Mouse (Mus musculus): ENCODE measurements around the gene Dnaja3. TPM values are rescaled to one million over a fixed set of nuclear protein-coding genes. Genes with fewer than 3 reads are reported as not detected.

The Dnaja3 gene
- polyA plus RNA-seq (2012; rRNA removed), result 18.3 and 19.7 TPM in 2 replicates

GRCm38 (mm10) chr16:4639831-4640237 is at the start of gene Dnaja3, which contains the start of gene Vasn:
Gene Dnaja3, plus strand, starts transcription at chr16:4639989.
Gene Vasn, plus strand, starts transcription at chr16:4639941.
- TF ChIP-seq POLR2A (IDR thresholded peaks at IDR 0.05; ENCODE audit: control insufficient read depth, extremely low read depth, insufficient read depth, low read length, poor library complexity) (no peak), CTCF (IDR thresholded peaks at IDR 0.05; ENCODE audit: borderline replicate concordance, control insufficient read depth, extremely low read depth, insufficient read depth, low read length, poor library complexity) (no peak)
- Histone ChIP-seq H3K4me1 (replicated peaks; ENCODE audit: control insufficient read depth, insufficient read depth, low read length) (no peaks in the 10 kb centered on the region), H3K36me3 (ENCODE audit: control insufficient read depth, insufficient read depth, low read length) (peaks cover 4% of the 10 kb centered on the region; the same call in 1 of the 2 replicates), H3K27ac (ENCODE audit: control insufficient read depth, insufficient read depth, low read length) (no peak within 1 kb of the TSS), H3K4me3 (ENCODE audit: control insufficient read depth, insufficient read depth, low read length) (0 out of 2 replicates have a peak within 1 kb of the TSS, but pooled peaks have one; percentile 1), H3K27me3 (ENCODE audit: control insufficient read depth, insufficient read depth, low read length) (no peaks in the 10 kb centered on the region)
- WGBS, result 74% methylated on average over 22 of the region's 22 CpGs
- no peak for DNase-seq

- no peak overlapping the region for H3K27ac ChIP-seq (ENCODE audit: control insufficient read depth, insufficient read depth, low read length)
- H3K27me3 ChIP-seq (ENCODE audit: control insufficient read depth, insufficient read depth, low read length), result no peaks in the 10 kb centered on the region; the same call in 1 of the 2 replicates
- DNase-seq, result no peak
- WGBS, result 97% methylated on average over 9 of the region's 9 CpGs
- no peaks in the 10 kb centered on the region for H3K36me3 ChIP-seq (ENCODE audit: control insufficient read depth, insufficient read depth, low read length)
- H3K4me1 ChIP-seq (replicated peaks; ENCODE audit: control insufficient read depth, insufficient read depth, low read length), result peaks cover 27% of the 10 kb centered on the region
- H3K4me3 ChIP-seq (ENCODE audit: control insufficient read depth, insufficient read depth, low read length), result no peak overlapping the region
- TF ChIP-seq CTCF (IDR thresholded peaks at IDR 0.05; ENCODE audit: borderline replicate concordance, control insufficient read depth, extremely low read depth, insufficient read depth, low read length, poor library complexity), result no peak
- TF ChIP-seq POLR2A (IDR thresholded peaks at IDR 0.05; ENCODE audit: control insufficient read depth, extremely low read depth, insufficient read depth, low read length, poor library complexity), result no peak
Measured at GRCm38 (mm10) chr16:4590236-4590635, 49.6 kb upstream of the Dnaja3 start.

DNA sequence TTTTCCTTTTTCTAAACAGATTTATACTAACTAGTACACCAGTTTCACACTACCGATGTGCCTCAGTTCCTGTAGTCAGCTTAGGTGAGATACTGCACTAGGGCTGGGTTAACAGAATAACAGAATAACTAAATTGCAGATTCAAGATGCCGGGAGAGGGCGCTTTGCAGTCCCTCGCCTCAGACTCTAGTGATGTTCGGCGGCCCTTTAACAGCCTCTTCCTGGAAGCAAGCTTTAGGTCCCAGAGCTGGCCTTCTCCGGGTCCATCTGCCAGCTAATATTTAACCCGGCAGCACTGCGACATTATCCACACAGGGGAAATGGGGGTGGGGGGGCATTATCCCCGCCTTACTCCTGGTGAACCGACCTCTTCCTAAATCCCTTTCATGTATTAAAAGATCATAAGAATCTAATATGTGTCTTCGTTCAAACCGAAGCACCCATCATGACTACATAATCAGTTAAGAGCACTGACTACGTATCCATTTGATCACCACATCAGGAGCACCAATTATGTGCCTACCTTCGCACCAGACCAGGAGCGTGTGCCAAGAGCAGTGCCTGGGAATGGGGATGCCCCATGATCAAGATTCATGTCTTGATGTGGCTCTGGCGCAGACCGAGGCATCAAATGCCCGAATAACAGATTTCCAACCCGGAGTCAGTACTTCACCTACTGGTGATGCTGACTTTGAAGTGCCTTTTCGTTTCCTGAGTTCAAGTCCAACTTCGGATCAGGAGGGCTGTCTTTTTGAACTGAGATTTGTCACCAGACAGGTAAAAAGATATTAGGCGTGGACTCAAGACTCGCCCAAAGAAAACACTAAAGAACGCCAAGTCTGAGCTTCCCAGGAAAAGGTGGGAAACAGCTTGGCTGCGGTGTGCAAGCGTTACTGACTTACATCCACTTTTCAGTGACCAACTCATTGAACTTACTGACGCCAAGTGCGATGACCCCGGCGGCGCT is 46.6 kb upstream of the Dnaja3 start:
- TF ChIP-seq POLR2A (IDR thresholded peaks at IDR 0.05; ENCODE audit: control insufficient read depth, extremely low read depth, insufficient read depth, low read length, poor library complexity) (no peak), CTCF (IDR thresholded peaks at IDR 0.05; ENCODE audit: borderline replicate concordance, control insufficient read depth, extremely low read depth, insufficient read depth, low read length, poor library complexity) (no peak)
- Histone ChIP-seq H3K4me1 (replicated peaks; ENCODE audit: control insufficient read depth, insufficient read depth, low read length) (peaks cover 19% of the 10 kb centered on the region), H3K27ac (ENCODE audit: control insufficient read depth, insufficient read depth, low read length) (no peak overlapping the region), H3K27me3 (ENCODE audit: control insufficient read depth, insufficient read depth, low read length) (no peaks in the 10 kb centered on the region; the same call in 1 of the 2 replicates), H3K4me3 (ENCODE audit: control insufficient read depth, insufficient read depth, low read length) (peak overlapping the region; percentile 41; the same call in 1 of the 2 replicates), H3K36me3 (ENCODE audit: control insufficient read depth, insufficient read depth, low read length) (no peaks in the 10 kb centered on the region)
- DNase-seq, result peak; percentile 59
- WGBS, result 54% methylated on average over 32 of the region's 32 CpGs

GRCm38 (mm10) chr16:4593971-4594813 is 45.6 kb upstream of the Dnaja3 start, which contains the start of gene Glis2:
Gene Glis2, plus strand, starts transcription at chr16:4594713.
- DNase-seq, result no peak
- no peaks in the 10 kb centered on the region; the same call in 1 of the 2 replicates for H3K27me3 ChIP-seq (ENCODE audit: control insufficient read depth, insufficient read depth, low read length)
- 4% methylated on average over 54 of the region's 74 CpGs for WGBS

DNA sequence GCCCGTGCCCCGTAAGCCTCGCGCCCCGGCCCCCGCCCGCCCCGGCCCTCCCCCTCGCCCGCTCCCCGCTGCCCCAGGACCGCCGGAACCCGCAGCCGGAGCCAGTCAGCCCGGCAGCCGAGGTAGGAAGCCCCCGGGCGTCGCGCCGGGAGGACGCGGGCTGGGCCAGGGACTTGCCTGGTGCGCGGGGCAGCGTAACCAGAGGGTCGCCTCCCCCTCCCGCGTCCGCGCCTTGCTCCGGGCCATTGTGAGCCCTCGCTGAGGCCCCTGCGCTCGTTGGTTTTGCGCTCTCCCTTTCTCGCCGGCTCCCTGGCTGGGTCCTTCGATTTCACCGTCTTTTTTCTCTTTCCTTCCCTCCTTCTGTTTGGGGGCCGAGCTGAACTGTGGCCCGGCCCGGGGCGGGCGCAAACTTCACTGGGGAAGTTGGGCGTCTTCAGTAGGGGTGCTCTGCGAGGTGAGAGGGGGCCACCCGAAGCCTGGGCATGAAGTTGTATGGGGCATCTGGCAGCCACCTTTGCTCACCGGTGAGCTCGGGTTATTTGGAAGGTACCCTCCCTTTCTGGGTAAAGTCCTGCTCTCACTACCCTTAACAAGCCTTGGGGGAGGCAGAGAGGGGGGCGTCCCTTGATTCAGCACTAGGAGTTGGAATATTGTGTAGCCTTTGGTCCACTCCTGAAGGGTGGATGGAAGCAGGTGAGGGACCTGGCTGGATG is 44.8 kb upstream of the Dnaja3 start:
- H3K27me3 ChIP-seq (ENCODE audit: control insufficient read depth, insufficient read depth, low read length), result no peaks in the 10 kb centered on the region; the same call in 1 of the 2 replicates
- H3K27ac ChIP-seq (ENCODE audit: control insufficient read depth, insufficient read depth, low read length), result no peak overlapping the region
- peaks cover 19% of the 10 kb centered on the region for H3K4me1 ChIP-seq (replicated peaks; ENCODE audit: control insufficient read depth, insufficient read depth, low read length)
- H3K36me3 ChIP-seq (ENCODE audit: control insufficient read depth, insufficient read depth, low read length), result no peaks in the 10 kb centered on the region
- WGBS, result 3% methylated on average over 51 of the region's 52 CpGs
- DNase-seq, result peak; percentile 39
- no peak for TF ChIP-seq POLR2A (IDR thresholded peaks at IDR 0.05; ENCODE audit: control insufficient read depth, extremely low read depth, insufficient read depth, low read length, poor library complexity)
- TF ChIP-seq CTCF (IDR thresholded peaks at IDR 0.05; ENCODE audit: borderline replicate concordance, control insufficient read depth, extremely low read depth, insufficient read depth, low read length, poor library complexity), result no peak
- H3K4me3 ChIP-seq (ENCODE audit: control insufficient read depth, insufficient read depth, low read length), result peak overlapping the region; percentile 51

More at GRCm38 (mm10) chr16:4593971-4594813, 45.6 kb upstream of the Dnaja3 start, which contains the start of gene Glis2:
- Histone ChIP-seq H3K27ac (ENCODE audit: control insufficient read depth, insufficient read depth, low read length) (no peak within 1 kb of the TSS), H3K4me3 (ENCODE audit: control insufficient read depth, insufficient read depth, low read length) (peak within 1 kb of the TSS; percentile 51), H3K4me1 (replicated peaks; ENCODE audit: control insufficient read depth, insufficient read depth, low read length) (peaks cover 19% of the 10 kb centered on the region), H3K36me3 (ENCODE audit: control insufficient read depth, insufficient read depth, low read length) (no peaks in the 10 kb centered on the region)
- TF ChIP-seq POLR2A (IDR thresholded peaks at IDR 0.05; ENCODE audit: control insufficient read depth, extremely low read depth, insufficient read depth, low read length, poor library complexity) (no peak), CTCF (IDR thresholded peaks at IDR 0.05; ENCODE audit: borderline replicate concordance, control insufficient read depth, extremely low read depth, insufficient read depth, low read length, poor library complexity) (no peak)

Measured in thymus, adult 2 months (tissue).